Mouse (Mus musculus): ENCODE data around the gene Dnajc1.

Gene Dnajc1

GRCm38 (mm10) chr2:18202923-18203322 is 189.7 kb downstream of the Dnajc1 start:
- DNase-seq (ENCODE audit: low read depth, low spot score), result peak; percentile 19

GRCm38 (mm10) chr2:18201820-18202462 is 190.7 kb downstream of the Dnajc1 start:
- no peak for DNase-seq (ENCODE audit: low read depth, low spot score)

- DNase-seq (ENCODE audit: low read depth, low spot score), result no peak
Measured at GRCm38 (mm10) chr2:18195691-18196396, 196.8 kb downstream of the Dnajc1 start.

GRCm38 (mm10) chr2:18195285-18195684 is 197.3 kb downstream of the Dnajc1 start:
- no peak for DNase-seq (ENCODE audit: low read depth, low spot score)

GRCm38 (mm10) chr2:18188367-18188766 is 204.3 kb downstream of the Dnajc1 start:
- no peak for DNase-seq (ENCODE audit: low read depth, low spot score)

- no peak for DNase-seq (ENCODE audit: low read depth, low spot score)
Measured at GRCm38 (mm10) chr2:18183079-18183478, 209.6 kb downstream of the Dnajc1 start.

GRCm38 (mm10) chr2:18181631-18182030 is 211.0 kb downstream of the Dnajc1 start:
- no peak for DNase-seq (ENCODE audit: low read depth, low spot score)

GRCm38 (mm10) chr2:18180323-18180722 is 212.3 kb downstream of the Dnajc1 start:
- DNase-seq (ENCODE audit: low read depth, low spot score), result no peak

GRCm38 (mm10) chr2:18176235-18176634 is 216.4 kb downstream of the Dnajc1 start:
- DNase-seq (ENCODE audit: low read depth, low spot score), result no peak

- no peak for DNase-seq (ENCODE audit: low read depth, low spot score)
Measured at GRCm38 (mm10) chr2:18175234-18175633, 217.4 kb downstream of the Dnajc1 start.

GRCm38 (mm10) chr2:18169174-18169948 is 223.3 kb downstream of the Dnajc1 start:
- DNase-seq (ENCODE audit: low read depth, low spot score), result no peak

GRCm38 (mm10) chr2:18165511-18165910 is 227.1 kb downstream of the Dnajc1 start:
- no peak for DNase-seq (ENCODE audit: low read depth, low spot score)

- no peak for DNase-seq (ENCODE audit: low read depth, low spot score)
Measured at GRCm38 (mm10) chr2:18160992-18161391, 231.6 kb downstream of the Dnajc1 start.

- DNase-seq (ENCODE audit: low read depth, low spot score), result no peak
Measured at GRCm38 (mm10) chr2:18159426-18159825, 233.2 kb downstream of the Dnajc1 start.

- no peak for DNase-seq (ENCODE audit: low read depth, low spot score)
Measured at GRCm38 (mm10) chr2:18156131-18156530, 236.5 kb downstream of the Dnajc1 start.
